Mouse (Mus musculus) left cerebral cortex, adult 2 months (tissue): ENCODE data around the gene Gm10964. TPM values are rescaled to one million over a fixed set of nuclear protein-coding genes. Genes with fewer than 3 reads are reported as not detected.
A peak's percentile ranks its signal among the peaks of the same experiment; 100 is the strongest.
"Not testable (repeated sequence)": the region's sequence is repeated elsewhere in the genome, so short reads cannot be mapped to it uniquely, and the experiment has no call there.

Source experiments
- DNase-seq, 2 experiments: peaks; one replicate each; pipeline ENCODE4 v3.0.0; 2021 to 2022; ENCODE audit warnings: low spot score in 2 of 2, mixed read lengths in 1 of 2; ENCODE audit errors: extremely low spot score in 1 of 2
- H3K27ac ChIP-seq: fragments of 200-600 bp; 2 replicates; pipeline ENCODE4 v1.8.1; 2022
- H3K4me3 ChIP-seq: fragments of 200-600 bp; 2 replicates; pipeline ENCODE4 v1.8.1; 2022
- CTCF ChIP-seq: fragments of 200-600 bp; IDR thresholded peaks from 2 replicates; pipeline ENCODE4 v1.8.1; 2022; ENCODE audit warnings: antibody characterized with exemption, mild to moderate bottlenecking, moderate library complexity
- intact Hi-C: fragments of 180-260 bp; cut with DNase I; formaldehyde crosslinking; loops from one replicate; pipeline ENCODE4 v1.15.1; 2025
- total RNA-seq, 2 experiments: library from RNA; stranded (reverse); gene quantifications; 2 replicates each; pipeline ENCODE4 v1.2.3; 2021

Gene Gm10964
- total RNA-seq, 2 experiments from 2014 or later, result not detected

DNA sequence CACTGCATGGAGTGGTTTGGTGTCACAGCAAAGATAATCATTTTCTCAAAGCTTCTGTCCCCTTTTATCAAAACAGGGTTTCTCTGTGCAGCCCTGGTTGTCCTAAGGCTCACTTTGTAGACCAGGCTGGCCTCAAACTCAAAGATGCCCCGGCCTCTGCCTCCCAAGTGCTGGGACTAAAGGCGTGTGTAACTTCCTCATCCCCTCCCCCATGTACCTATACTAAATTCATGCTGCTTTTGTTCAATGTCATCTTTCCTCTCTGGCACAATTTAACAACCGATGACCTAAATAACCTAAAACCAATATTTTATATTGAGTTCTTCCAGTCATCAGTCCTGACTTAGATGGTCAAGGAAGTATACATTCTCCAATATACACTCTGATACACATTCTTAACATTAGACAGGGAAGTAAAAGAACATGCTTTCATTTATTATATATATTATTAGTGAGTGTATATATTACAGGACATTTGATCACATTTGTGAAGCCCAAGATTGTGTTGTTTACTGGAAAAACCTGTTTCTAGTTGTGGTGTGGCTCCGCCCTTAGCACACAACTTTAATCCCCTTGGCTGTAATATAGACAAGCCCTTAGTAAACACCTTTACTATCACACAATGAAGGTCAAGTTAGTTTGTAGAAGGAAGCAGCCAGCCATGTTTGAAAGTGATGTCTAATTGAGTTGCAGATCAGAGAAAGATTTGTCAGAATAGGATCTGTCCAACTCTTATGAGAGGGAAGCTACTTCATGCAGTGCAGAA is 43.9 kb downstream of the Gm10964 start:
- Histone ChIP-seq H3K27ac (no peak overlapping the region), H3K4me3 (no peak overlapping the region)
- DNase-seq, result no peak
- no peak for TF ChIP-seq CTCF
- intact Hi-C loops, result no loop called here

DNA sequence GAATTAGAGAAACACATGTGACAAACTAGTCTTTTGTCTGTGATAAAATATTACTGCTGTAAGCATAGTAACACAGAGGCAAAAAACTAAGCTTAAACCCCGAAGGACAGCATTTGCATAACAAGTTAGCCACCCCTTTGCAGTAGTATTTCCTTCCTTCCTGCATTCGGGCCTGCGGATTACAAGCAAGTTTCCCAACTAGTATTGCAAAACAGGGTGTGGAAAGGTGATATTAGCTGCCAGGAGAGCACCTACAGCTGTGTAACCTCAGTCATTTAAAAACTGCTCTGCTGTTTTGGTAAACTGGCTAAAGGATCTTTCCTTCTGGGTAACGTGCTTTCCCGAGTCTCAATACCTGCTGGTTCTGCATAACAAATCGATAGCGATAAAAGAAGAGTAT is 48.1 kb downstream of the Gm10964 start:
- Histone ChIP-seq H3K27ac (no peak overlapping the region), H3K4me3 (no peak overlapping the region)
- DNase-seq, result no peak
- TF ChIP-seq CTCF, result no peak
- intact Hi-C loops, result no loop called here

DNA sequence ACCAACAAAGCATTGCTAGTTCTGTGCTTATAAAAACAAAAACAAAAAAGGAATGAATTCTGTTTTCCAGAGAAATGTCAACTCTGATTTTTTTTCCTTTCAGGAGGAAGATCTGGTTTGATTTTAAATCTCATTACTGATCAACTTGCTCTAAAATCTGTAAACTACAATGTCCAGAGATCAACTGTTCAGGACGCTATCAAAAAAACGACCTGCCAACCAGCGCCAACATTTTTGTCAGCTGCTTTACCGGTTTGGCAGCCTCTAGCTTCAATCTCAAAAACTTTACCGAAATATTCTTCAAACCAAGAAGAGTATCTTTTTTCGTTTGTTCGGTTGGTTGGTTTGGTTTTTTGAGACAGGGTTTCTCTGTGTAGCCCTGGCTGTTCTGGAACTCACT is 49.9 kb downstream of the Gm10964 start:
- intact Hi-C loops, result no loop called here
- Histone ChIP-seq H3K4me3 (no peak overlapping the region), H3K27ac (no peak overlapping the region)
- DNase-seq, result no peak
- no peak for TF ChIP-seq CTCF

DNA sequence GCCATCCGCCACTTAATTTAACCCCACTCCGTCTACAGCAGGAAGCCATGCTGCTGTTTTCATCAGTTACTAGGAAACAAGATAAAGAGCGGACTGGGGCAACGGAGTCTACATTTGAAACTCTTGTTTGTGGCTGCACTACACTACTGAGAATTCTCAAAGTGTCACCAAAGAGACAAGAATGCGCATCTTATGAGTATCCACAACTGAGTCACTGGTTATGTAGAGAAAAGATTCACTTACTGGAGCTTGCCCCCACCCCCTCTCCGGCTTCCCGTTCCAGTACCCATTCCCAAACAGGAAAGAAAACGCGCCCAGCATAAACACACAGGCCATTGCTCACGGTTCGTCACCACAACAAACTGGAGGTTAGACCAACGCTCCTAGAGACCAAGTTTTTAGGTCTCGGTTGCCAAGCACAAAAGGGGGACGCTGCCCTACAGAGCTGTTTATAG is 50.8 kb downstream of the Gm10964 start:
- no peak for TF ChIP-seq CTCF
- DNase-seq, result peak; percentile 20 to 21
- Histone ChIP-seq H3K4me3 (peak overlapping the region; percentile 90), H3K27ac (peak overlapping the region; percentile 99)
- intact Hi-C loops, result loop anchor here (2.0 kb wide), 1 partner anchor 125 kb away; the partner anchor contains the start of gene Rsbn1

DNA sequence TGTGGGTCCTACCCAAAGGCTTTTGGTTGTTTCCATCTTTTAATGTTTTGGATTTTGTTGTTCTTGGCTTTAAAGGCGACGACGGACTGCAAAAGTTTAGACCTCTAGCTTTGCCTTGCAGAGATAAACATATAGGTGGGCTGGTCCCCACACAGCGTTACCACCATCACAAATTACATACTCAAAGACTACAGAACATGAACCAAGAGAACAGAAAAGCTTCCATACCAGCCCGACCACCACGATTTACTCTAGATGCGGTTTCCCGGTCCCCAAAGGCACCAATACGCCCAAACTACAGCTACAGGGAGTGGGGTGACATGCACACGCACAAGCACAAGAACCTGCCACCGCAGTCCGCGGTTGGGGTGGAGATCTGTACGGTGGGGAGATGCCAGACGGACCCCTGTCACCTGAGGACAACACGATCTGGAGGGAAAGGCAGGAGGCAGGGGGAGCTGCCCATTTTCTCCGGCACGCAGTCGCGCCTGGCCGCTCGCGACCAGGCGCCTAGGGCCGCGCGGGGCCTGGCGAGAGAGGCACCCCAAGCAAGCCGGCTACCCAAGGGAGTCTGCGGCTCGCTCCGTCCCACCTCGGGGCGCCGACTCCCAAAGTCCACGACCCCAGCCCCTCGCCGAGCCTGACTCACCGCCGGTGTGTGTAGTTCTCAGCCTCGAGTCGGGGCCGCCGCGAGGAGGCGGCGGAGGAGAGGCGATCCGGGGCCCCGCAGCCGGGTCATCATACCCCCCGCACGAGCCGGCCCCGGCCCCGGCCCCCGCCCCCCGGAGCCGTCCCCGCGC is 51.4 kb downstream of the Gm10964 start:
- H3K4me3 ChIP-seq, result peak overlapping the region; percentile 90
- H3K27ac ChIP-seq, result peak overlapping the region; percentile 99
- DNase-seq, result peak in 1 of 2 experiments; percentile 38
- intact Hi-C loops, result loop anchor here (1.0 to 2.0 kb wide), 2 partner anchors 19 to 124 kb away; partner anchors contain the start of genes Ap4b1, Dclre1b, Gm43064 and Rsbn1
- no peak; the same call in 1 of the 2 replicates for TF ChIP-seq CTCF

DNA sequence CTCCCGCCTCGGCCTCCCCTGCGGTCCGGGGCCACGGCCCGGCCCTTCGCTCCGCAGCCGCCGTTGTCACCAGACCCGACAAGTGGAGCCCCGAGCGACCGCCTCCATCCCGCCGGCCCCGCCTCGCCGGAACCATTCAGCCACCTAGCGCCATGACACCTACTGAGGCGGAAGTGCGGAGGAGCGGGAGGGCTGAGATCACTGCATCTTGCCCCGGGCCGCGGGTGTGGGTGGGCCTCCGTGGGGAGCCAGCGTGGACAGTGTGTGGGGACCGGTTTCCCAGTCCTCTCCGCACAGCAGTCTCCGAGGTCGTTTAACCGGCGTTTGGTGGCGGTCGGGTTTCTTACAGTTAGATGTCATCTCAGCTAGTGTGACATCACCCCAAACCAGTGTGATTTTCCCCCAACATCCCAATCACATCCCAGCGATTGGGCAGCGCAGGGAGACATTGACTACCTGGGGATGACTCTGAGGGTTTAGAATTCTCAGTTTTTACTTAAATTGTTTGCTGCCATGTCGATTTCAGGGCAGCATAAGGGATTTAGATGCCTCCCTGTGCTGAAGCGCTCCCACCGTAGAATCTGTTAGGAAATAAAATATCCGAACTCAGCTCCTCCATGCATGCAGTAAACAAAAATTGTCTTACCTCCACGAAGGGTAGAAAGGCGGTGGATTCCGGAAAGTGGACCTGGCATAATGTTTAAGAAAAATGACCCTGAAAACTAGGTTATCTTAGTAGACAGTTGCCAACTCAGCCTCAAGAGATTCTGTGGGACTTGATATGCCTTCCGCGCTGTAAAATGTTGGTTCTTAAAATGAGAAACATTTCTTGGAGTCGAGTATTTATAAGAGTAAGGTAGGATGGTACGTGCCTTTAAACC is 52.3 kb downstream of the Gm10964 start, which contains the start of gene Hipk1:
Hipk1 (minus strand) TSS at position 334 of the 881 bp plus-strand sequence.
- TF ChIP-seq CTCF, result no peak; the same call in 1 of the 2 replicates
- peak; percentile 94 to 95 for DNase-seq
- intact Hi-C loops, result loop anchor here (1.0 to 2.0 kb wide), 2 partner anchors 18 to 123 kb away; partner anchors contain the start of genes Ap4b1, Dclre1b, Gm43064 and Rsbn1
- H3K27ac ChIP-seq, result peak within 1 kb of the TSS; percentile 99
- peak within 1 kb of the TSS; percentile 90 for H3K4me3 ChIP-seq

DNA sequence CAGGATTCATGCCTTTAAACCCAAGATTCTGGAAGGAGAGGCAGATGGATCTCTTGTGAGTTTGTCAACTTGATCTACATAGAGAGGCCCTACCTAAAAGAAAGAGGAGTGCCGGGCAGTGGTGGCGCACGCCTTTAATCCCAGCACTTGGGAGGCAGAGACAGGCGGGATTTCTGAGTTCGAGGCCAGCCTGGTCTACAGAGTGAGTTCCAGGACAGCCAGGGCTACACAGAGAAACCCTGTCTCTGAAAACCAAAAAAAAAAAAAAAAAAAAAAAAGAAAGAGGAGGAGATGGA is 52.9 kb downstream of the Gm10964 start:
- DNase-seq, intact Hi-C loops: not testable (repeated sequence)
- H3K27ac ChIP-seq, result peak overlapping the region; percentile 99
- peak overlapping the region; percentile 90 for H3K4me3 ChIP-seq

DNA sequence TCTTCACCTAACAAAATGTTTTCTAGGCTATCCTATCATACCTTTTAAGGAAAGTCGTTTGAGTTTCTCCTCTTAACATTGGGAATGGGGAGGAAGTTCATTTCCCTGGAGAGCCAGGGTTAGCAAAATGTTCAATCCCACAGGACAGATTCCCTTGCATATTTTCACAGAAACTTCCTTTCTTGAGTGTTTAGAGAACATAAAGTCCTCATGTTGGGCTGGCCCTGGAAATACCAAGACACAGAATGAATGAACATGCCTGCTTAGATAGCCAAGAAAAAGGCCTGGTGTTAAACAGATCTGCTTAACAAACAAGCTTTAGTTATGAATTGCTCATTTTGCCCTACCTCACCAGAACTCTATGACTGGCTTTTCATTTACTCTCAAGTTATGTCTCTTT is 53.4 kb downstream of the Gm10964 start:
- no peak for DNase-seq
- Histone ChIP-seq H3K27ac (no peak overlapping the region), H3K4me3 (no peak overlapping the region)
- no peak for TF ChIP-seq CTCF
- intact Hi-C loops, result no loop called here

Other genes with a start within 250 kb of the Gm10964 start
- 10 to 100 TPM; 12.4 to 14.4 TPM for gene Syt6, start 164.1 kb upstream of the Gm10964 start, total RNA-seq
- 1 to 10 TPM in 1 of 2 experiments, under 1 TPM in 1; 0.18 to 1.3 TPM for gene Atg4a-ps, start 93.3 kb upstream of the Gm10964 start, total RNA-seq
- 10 to 100 TPM; 12.0 to 13.4 TPM for gene Olfml3, start 1.4 kb upstream of the Gm10964 start, total RNA-seq
- 100 to 1,000 TPM; 124 to 128 TPM for gene Hipk1, start 52.2 kb downstream of the Gm10964 start, total RNA-seq
- gene Dclre1b, start 70.1 kb downstream of the Gm10964 start, total RNA-seq, result 1 to 10 TPM; 7.7 to 8.2 TPM
- 10 to 100 TPM; 14.8 to 15.8 TPM for gene Ap4b1, start 70.2 kb downstream of the Gm10964 start, total RNA-seq
- under 1 TPM; 0.27 to 0.87 TPM for gene Gm43064, start 70.2 kb downstream of the Gm10964 start, total RNA-seq
- gene Bcl2l15, start 93.2 kb downstream of the Gm10964 start, total RNA-seq, result 1 to 10 TPM; 1.3 to 1.8 TPM
- gene Ptpn22, start 120.4 kb downstream of the Gm10964 start, total RNA-seq, result 1 to 10 TPM; 1.2 to 1.8 TPM
- 10 to 100 TPM; 23.3 to 26.7 TPM for gene Rsbn1, start 174.8 kb downstream of the Gm10964 start, total RNA-seq
- 10 to 100 TPM; 43.4 to 48.1 TPM for gene Phtf1, start 228.7 kb downstream of the Gm10964 start, total RNA-seq